Mouse (Mus musculus): ENCODE results near the gene Olfr1353.
"Not testable (repeated sequence)": the region's sequence is repeated elsewhere in the genome, so short reads cannot be mapped to it uniquely, and the experiment has no call there.

Gene Olfr1353

DNA sequence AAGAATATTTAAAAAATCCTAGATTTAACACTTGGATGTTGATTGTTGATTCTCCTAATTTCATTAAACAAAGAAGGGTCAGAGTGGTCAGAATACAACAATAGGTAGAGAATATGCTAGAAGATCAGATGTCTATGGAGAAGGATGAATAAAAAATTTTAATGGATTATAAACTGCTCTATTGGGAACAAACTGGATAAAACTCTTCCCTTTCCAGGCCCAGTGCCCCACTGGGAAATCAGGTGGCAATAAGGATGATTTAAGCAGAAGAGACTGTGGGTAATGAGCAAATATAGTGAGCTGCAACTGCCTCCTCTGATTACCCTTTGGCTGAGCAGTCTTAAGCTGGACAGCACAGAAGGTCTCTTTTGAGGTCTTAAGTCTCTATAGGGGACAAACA lies at the start of gene Olfr1353:
Olfr1353 (plus strand) TSS at position 301 of the 400 bp plus-strand sequence.
- in situ Hi-C loops (cut with MboI), result not testable (repeated sequence)

DNA sequence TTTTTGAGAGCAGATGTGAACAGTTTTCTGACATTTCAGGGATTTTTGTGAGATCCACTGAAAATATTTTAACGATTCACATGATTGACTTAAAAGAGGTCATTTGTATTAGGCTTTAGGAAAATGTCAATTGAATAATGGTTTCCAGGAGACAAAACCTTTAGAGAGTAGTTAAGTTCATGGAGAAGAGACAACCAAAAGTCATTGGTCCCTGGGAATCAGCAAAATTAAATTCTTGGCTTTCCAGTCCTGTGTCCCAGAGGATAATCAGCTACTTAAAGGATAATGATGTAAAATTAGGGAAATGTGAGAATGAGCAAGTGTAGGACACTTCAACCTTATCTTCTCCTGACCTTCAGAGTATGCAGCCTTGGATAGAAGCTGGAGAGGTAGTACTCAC lies 12.8 kb upstream of the Olfr1353 start, which contains the start of gene Olfr8:
Olfr8 (plus strand) TSS at position 301 of the 400 bp plus-strand sequence.
- in situ Hi-C loops (cut with MboI), result not testable (repeated sequence)

DNA sequence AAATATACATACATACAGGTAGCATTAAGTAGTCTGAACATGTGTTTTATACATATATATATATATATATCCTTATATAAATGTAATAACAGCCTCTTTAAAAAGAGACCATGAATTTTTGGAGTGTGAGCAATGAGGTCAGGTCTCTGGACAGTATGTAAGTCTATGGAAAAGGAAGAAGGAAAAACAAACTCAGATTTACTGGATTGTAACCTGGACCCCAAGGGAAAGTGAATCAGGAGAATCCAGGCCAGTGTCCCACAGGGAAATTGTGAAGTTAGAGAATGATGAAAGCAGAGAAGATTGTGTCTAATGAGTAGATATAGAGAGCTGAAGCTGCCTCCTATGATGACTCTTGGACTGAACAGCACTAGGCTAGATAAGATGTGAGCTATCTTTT lies 17.6 kb downstream of the Olfr1353 start, which contains the start of gene Olfr1352:
Olfr1352 (plus strand) TSS at position 301 of the 400 bp plus-strand sequence.
- in situ Hi-C loops (cut with MboI), result no loop called here

DNA sequence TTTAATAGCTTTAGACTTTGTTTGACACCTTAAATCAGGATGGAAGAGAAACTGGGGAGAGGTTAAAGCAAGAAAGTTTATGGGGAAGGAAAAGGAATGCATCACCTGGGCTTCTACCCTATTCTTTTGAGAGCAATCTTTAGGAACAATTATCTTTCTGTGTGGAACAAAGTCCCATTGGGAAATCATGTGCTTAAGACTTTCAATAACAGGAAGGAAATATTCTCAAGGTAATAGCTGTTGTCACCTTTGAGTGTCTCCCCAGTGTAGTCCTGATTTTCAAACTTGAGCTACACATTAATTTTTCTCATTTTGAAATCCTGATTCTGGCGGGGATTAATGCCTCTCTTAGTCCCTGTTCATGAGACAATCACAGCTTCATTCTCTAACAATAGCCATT lies 49.1 kb downstream of the Olfr1353 start, which contains the start of gene Olfr1351:
Olfr1351 (plus strand) TSS at position 301 of the 400 bp plus-strand sequence.
- in situ Hi-C loops (cut with MboI), result no loop called here

Data from mature B cell (primary cell).